Mouse (Mus musculus) CH12.LX (cell line): ENCODE data around the gene Cep126. TPM values are rescaled to one million over a fixed set of nuclear protein-coding genes. Genes with fewer than 3 reads are reported as not detected.

ENCODE experiments used
- DNase-seq: peaks from one replicate; pipeline ENCODE4 v3.0.0-alpha.2; 2013; ENCODE audit errors: extremely low read depth
- H3K27ac ChIP-seq: 2 replicates; pipeline ENCODE4 v1.5.1; 2012; ENCODE audit warnings: low read depth, mild to moderate bottlenecking, control low read depth, moderate library complexity; ENCODE audit not compliant: insufficient read depth
- H3K27me3 ChIP-seq: replicated peaks from 2 replicates; pipeline ENCODE3; 2012; ENCODE audit warnings: inconsistent platforms
- H3K36me3 ChIP-seq, 2 experiments: replicated peaks in 1 of 2; 2 replicates each; pipeline versions ENCODE3 to v1.6.1; 2012; ENCODE audit warnings: inconsistent platforms in 1 of 2, low read length in 1 of 2, mild to moderate bottlenecking in 1 of 2, mixed read lengths in 1 of 2, moderate library complexity in 1 of 2; ENCODE audit not compliant: control insufficient read depth in 1 of 2, insufficient read depth in 1 of 2
- H3K4me1 ChIP-seq, 2 experiments: 2 replicates each; pipeline ENCODE4 v1.6.1; 2012; ENCODE audit warnings: inconsistent platforms in 1 of 2, moderate library complexity in 1 of 2; ENCODE audit not compliant: insufficient read depth in 2 of 2, control insufficient read depth in 1 of 2
- H3K4me2 ChIP-seq: 2 replicates; pipeline ENCODE4 v1.6.1; 2012; ENCODE audit warnings: low read depth, mild to moderate bottlenecking, control low read depth; ENCODE audit not compliant: poor library complexity, insufficient read depth, severe bottlenecking
- H3K4me3 ChIP-seq, 3 experiments: fragments of 150-350 bp in 1 of 3; sonication (generic) in 1 of 3; replicated peaks in 1 of 3; 2 replicates each; pipeline versions ENCODE3 to v1.5.1; 2011 to 2012; ENCODE audit warnings: low read depth in 2 of 3, low read length in 2 of 3, mild to moderate bottlenecking in 2 of 3, moderate library complexity in 2 of 3, control low read depth in 1 of 3, improper control_type of control experiment in 1 of 3, inconsistent platforms in 1 of 3, mixed read lengths in 1 of 3; ENCODE audit not compliant: poor library complexity in 1 of 3
- H3K79me2 ChIP-seq: replicated peaks from 2 replicates; pipeline ENCODE4 v1.6.1; 2012; ENCODE audit warnings: mild to moderate bottlenecking, moderate library complexity; ENCODE audit not compliant: control insufficient read depth, poor library complexity, insufficient read depth, severe bottlenecking; ENCODE audit errors: extremely low read depth
- H3K9ac ChIP-seq: 2 replicates; pipeline ENCODE4 v1.6.1; 2012; ENCODE audit warnings: low read depth, mild to moderate bottlenecking, control low read depth, moderate library complexity; ENCODE audit not compliant: insufficient read depth
- H3K9me3 ChIP-seq: replicated peaks from 2 replicates; pipeline ENCODE3; 2012; ENCODE audit warnings: low read length, inconsistent platforms, mixed read lengths
- CHD1 ChIP-seq: IDR thresholded peaks from 2 replicates; pipeline ENCODE4 v1.6.1; 2012; ENCODE audit warnings: low read depth, low read length, improper control_type of control experiment, inconsistent platforms
- ELF1 ChIP-seq: IDR thresholded peaks from 2 replicates; pipeline ENCODE4 v1.6.1; 2014; ENCODE audit warnings: low read depth, mild to moderate bottlenecking, inconsistent platforms, low read length, improper control_type of control experiment
- ETS1 ChIP-seq: conservative IDR thresholded peaks from 2 replicates; pipeline ENCODE4 v1.6.1; 2012; ENCODE audit warnings: low read depth, mild to moderate bottlenecking, inconsistent platforms, low read length, improper control_type of control experiment, moderate library complexity
- IRF4 ChIP-seq: IDR thresholded peaks from 2 replicates; pipeline ENCODE4 v1.6.1; 2014; ENCODE audit warnings: low read depth, mild to moderate bottlenecking, inconsistent platforms, low read length, improper control_type of control experiment
- JUN ChIP-seq: IDR thresholded peaks from 2 replicates; pipeline ENCODE4 v1.6.1; 2011; ENCODE audit warnings: low read depth, mild to moderate bottlenecking, low read length, improper control_type of control experiment, moderate library complexity; ENCODE audit not compliant: insufficient read depth
- JUND ChIP-seq: conservative IDR thresholded peaks from 2 replicates; pipeline ENCODE4 v1.6.1; 2011; ENCODE audit warnings: low read depth, low read length, improper control_type of control experiment
- KAT2A ChIP-seq: IDR thresholded peaks from 2 replicates; pipeline ENCODE4 v1.6.1; 2012; ENCODE audit warnings: low read length, improper control_type of control experiment, inconsistent platforms; ENCODE audit not compliant: insufficient replicate concordance
- MAFK ChIP-seq: IDR thresholded peaks from 2 replicates; pipeline ENCODE4 v1.6.1; 2011; ENCODE audit warnings: low read length, improper control_type of control experiment; ENCODE audit not compliant: insufficient replicate concordance
- MEF2A ChIP-seq: IDR thresholded peaks from 2 replicates; pipeline ENCODE4 v1.6.1; 2014; ENCODE audit warnings: low read depth, mild to moderate bottlenecking, inconsistent platforms, low read length, improper control_type of control experiment, borderline replicate concordance
- MXI1 ChIP-seq: IDR thresholded peaks from 2 replicates; pipeline ENCODE4 v1.6.1; 2011; ENCODE audit warnings: mild to moderate bottlenecking, low read depth, low read length, improper control_type of control experiment
- MYC ChIP-seq: IDR thresholded peaks from 2 replicates; pipeline ENCODE4 v1.6.1; 2011; ENCODE audit warnings: low read depth, mild to moderate bottlenecking, improper control_type of control experiment, low read length
- PAX5 ChIP-seq: IDR thresholded peaks from 2 replicates; pipeline ENCODE4 v1.6.1; 2012; ENCODE audit warnings: low read length, inconsistent platforms, mixed read lengths
- POLR2A ChIP-seq: IDR thresholded peaks from 2 replicates; pipeline ENCODE4 v1.6.1; 2011; ENCODE audit warnings: low read depth, mild to moderate bottlenecking, improper control_type of control experiment, low read length
- POLR2AphosphoS2 ChIP-seq: IDR thresholded peaks from 2 replicates; pipeline ENCODE4 v1.6.1; 2011; ENCODE audit warnings: low read depth, low read length, improper control_type of control experiment
- RAD21 ChIP-seq: IDR thresholded peaks from 2 replicates; pipeline ENCODE4 v1.6.1; 2011; ENCODE audit warnings: low read depth, mild to moderate bottlenecking, low read length, improper control_type of control experiment, moderate library complexity
- SMC3 ChIP-seq: IDR thresholded peaks from 2 replicates; pipeline ENCODE4 v1.6.1; 2011; ENCODE audit warnings: low read depth, low read length, improper control_type of control experiment
- TBP ChIP-seq: conservative IDR thresholded peaks from 2 replicates; pipeline ENCODE4 v1.6.1; 2011; ENCODE audit warnings: low read depth, low read length, improper control_type of control experiment
- USF2 ChIP-seq: conservative IDR thresholded peaks from 2 replicates; pipeline ENCODE4 v1.6.1; 2011; ENCODE audit warnings: low read depth, low read length, improper control_type of control experiment
- ZC3H11A ChIP-seq: IDR thresholded peaks from 2 replicates; pipeline ENCODE4 v1.6.1; 2012; ENCODE audit warnings: low read depth, mild to moderate bottlenecking, inconsistent platforms, low read length, improper control_type of control experiment
- ZKSCAN1 ChIP-seq: IDR thresholded peaks from 2 replicates; pipeline ENCODE4 v1.6.1; 2012; ENCODE audit warnings: low read depth, inconsistent platforms, low read length, improper control_type of control experiment, borderline replicate concordance
- ZMIZ1 ChIP-seq: IDR thresholded peaks from 2 replicates; pipeline ENCODE4 v1.6.1; 2012; ENCODE audit warnings: low read depth, mild to moderate bottlenecking, inconsistent platforms, low read length, improper control_type of control experiment
- ZNF384 ChIP-seq: IDR thresholded peaks from 2 replicates; pipeline ENCODE4 v1.6.1; 2012; ENCODE audit warnings: low read depth, low read length, improper control_type of control experiment, inconsistent platforms
- dilution Hi-C: fragments of 300-500 bp; cut with MboI; formaldehyde crosslinking; loops from 2 replicates; pipeline ENCODE4 v1.14.3; 2020; ENCODE audit warnings: low sequenced_read_pairs; ENCODE audit not compliant: extremely low pct_unique_long_range_greater_than_20kb, extremely low pct_ligation_motif_present
- in situ Hi-C: fragments of 300-500 bp; cut with MboI; formaldehyde crosslinking; loops from 3 replicates; pipeline ENCODE4 v1.14.3; 2019; ENCODE audit warnings: low sequenced_read_pairs, low pct_ligation_motif_present, low pct_unique_long_range_greater_than_20kb, mixed read lengths
- polyA plus RNA-seq: library from polyadenylated mRNA; unstranded; fragments of >175 nt; gene quantifications from 2 replicates; pipeline ENCODE4 v1.2.1, GENCODE M21; 2012; ENCODE audit warnings: low read depth; ENCODE audit not compliant: insufficient read length
- total RNA-seq, 2 experiments: library from RNA; depleted of rRNA; stranded (reverse); fragments of 300-350 nt in 1 of 2; fragments of >200 nt in 1 of 2; gene quantifications; 2 replicates each; pipeline ENCODE4 v1.2.3; 2012 to 2014

Gene Cep126
- total and polyA plus RNA-seq, 3 experiments = not detected

DNA sequence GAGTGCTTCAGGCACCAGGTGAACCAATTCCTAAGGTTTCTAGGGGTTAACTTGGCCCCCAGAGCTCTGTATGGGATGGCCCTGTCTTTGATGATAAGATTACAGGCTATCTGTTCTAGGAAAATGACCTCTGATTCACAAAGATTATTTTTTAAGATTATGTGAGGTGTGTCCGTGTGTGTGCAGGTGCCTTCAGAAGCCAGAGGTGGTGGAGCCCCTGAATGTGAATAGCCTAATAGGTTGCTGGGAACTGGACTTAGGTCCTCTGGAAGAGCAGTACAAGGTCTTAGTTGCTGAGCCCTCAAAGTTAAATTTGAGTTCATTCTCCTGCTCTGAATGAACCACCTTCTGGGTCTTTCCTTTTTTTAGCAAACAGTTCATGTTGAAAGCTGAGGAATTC lies 100.0 kb downstream of the Cep126 start:
- TF ChIP-seq RAD21 (no peak), MAFK (no peak), JUND (no peak), ZC3H11A (no peak), ELF1 (no peak), SMC3 (no peak), USF2 (no peak), MYC (no peak), POLR2A (no peak), ZKSCAN1 (no peak), KAT2A (no peak)
- H3K4me1 ChIP-seq = no peaks in the 10 kb centered on the region
- no peak overlapping the region for H3K4me3 ChIP-seq
- 0 out of 2 replicates have a peak, but pooled peaks cover 3% of the 10 kb centered on the region for H3K79me2 ChIP-seq
- H3K9ac ChIP-seq = no peak overlapping the region
- dilution Hi-C loops (no loop called here), in situ Hi-C loops (no loop called here)
- DNase-seq = no peak
- no peak overlapping the region for H3K27ac ChIP-seq
- no peaks in the 10 kb centered on the region for H3K27me3 ChIP-seq
- H3K36me3 ChIP-seq = no peaks in the 10 kb centered on the region
- no peaks in the 10 kb centered on the region for H3K9me3 ChIP-seq
- no peak overlapping the region for H3K4me2 ChIP-seq

GRCm38 (mm10) chr9:8032847-8033246 lies 101.2 kb downstream of the Cep126 start:
- in situ Hi-C loops (no loop called here), dilution Hi-C loops (no loop called here)
- Histone ChIP-seq H3K4me2 (no peak overlapping the region), H3K4me3 (no peak overlapping the region), H3K4me1 (no peaks in the 10 kb centered on the region), H3K27ac (no peak overlapping the region), H3K36me3 (no peaks in the 10 kb centered on the region), H3K9me3 (no peaks in the 10 kb centered on the region), H3K79me2 (0 out of 2 replicates have a peak, but pooled peaks cover 3% of the 10 kb centered on the region), H3K27me3 (no peaks in the 10 kb centered on the region), H3K9ac (no peak overlapping the region)
- DNase-seq = no peak
- no peak for TF ChIP-seq ETS1
- TF ChIP-seq ZMIZ1 = no peak
- TF ChIP-seq IRF4 = no peak
- TF ChIP-seq TBP = no peak
- no peak for TF ChIP-seq PAX5
- TF ChIP-seq ZKSCAN1 = no peak
- no peak for TF ChIP-seq CHD1
- TF ChIP-seq ZNF384 = no peak
- TF ChIP-seq MXI1 = no peak
- TF ChIP-seq JUND = no peak
- no peak for TF ChIP-seq MEF2A
- TF ChIP-seq JUN = no peak
- no peak for TF ChIP-seq MAFK
- TF ChIP-seq USF2 = no peak
- no peak for TF ChIP-seq POLR2AphosphoS2

Other genes with a start within 250 kb of the Cep126 start
- not detected in 2 replicates for gene Yap1, start 129.7 kb downstream of the Cep126 start, total RNA-seq (2012; rRNA removed)
- gene Yap1, start 129.7 kb downstream of the Cep126 start, total RNA-seq (2014; rRNA removed) = not detected in 2 replicates
- gene Yap1, start 129.7 kb downstream of the Cep126 start, polyA plus RNA-seq = 0.05 and 0.06 TPM in 2 replicates
- gene Cfap300, start 91.5 kb downstream of the Cep126 start, total RNA-seq (2012; rRNA removed) = 5.2 and 5.3 TPM in 2 replicates
- 9.1 and 9.9 TPM in 2 replicates for gene Cfap300, start 91.5 kb downstream of the Cep126 start, total RNA-seq (2014; rRNA removed)
- 4.8 and 5.5 TPM in 2 replicates for gene Cfap300, start 91.5 kb downstream of the Cep126 start, polyA plus RNA-seq